Mouse (Mus musculus) thymus, adult 2 months (tissue): ENCODE measurements around the gene Lbx2. TPM values are rescaled to one million over a fixed set of nuclear protein-coding genes. Genes with fewer than 3 reads are reported as not detected.

Experiments
- DNase-seq: peaks from one replicate; pipeline ENCODE4 v3.0.0; 2021
- H3K27ac ChIP-seq: fragments of 200-500 bp; 2 replicates; pipeline ENCODE4 v1.5.1; 2012; ENCODE audit warnings: low read length, control low read depth; ENCODE audit not compliant: control insufficient read depth, insufficient read depth
- H3K27me3 ChIP-seq: fragments of 200-500 bp; 2 replicates; pipeline ENCODE4 v1.6.1; 2012; ENCODE audit warnings: mild to moderate bottlenecking, low read length, moderate library complexity, mixed read lengths; ENCODE audit not compliant: control insufficient read depth, insufficient read depth
- H3K36me3 ChIP-seq: fragments of 200-500 bp; 2 replicates; pipeline ENCODE4 v1.6.1; 2012; ENCODE audit warnings: mild to moderate bottlenecking, low read length, moderate library complexity; ENCODE audit not compliant: control insufficient read depth, insufficient read depth
- H3K4me1 ChIP-seq: fragments of 200-500 bp; replicated peaks from 2 replicates; pipeline ENCODE4 v1.6.1; 2012; ENCODE audit warnings: low read length; ENCODE audit not compliant: control insufficient read depth, insufficient read depth
- H3K4me3 ChIP-seq: fragments of 200-500 bp; 2 replicates; pipeline ENCODE4 v1.5.1; 2012; ENCODE audit warnings: mild to moderate bottlenecking, low read length, control low read depth, moderate library complexity; ENCODE audit not compliant: control insufficient read depth, insufficient read depth
- CTCF ChIP-seq: fragments of 200-500 bp; IDR thresholded peaks from 2 replicates; pipeline ENCODE4 v1.5.1; 2012; ENCODE audit warnings: mild to moderate bottlenecking, control low read depth, low read length, moderate library complexity, borderline replicate concordance; ENCODE audit not compliant: control insufficient read depth, poor library complexity, insufficient read depth; ENCODE audit errors: extremely low read depth
- POLR2A ChIP-seq: fragments of 200-500 bp; IDR thresholded peaks from 2 replicates; pipeline ENCODE4 v1.6.1; 2012; ENCODE audit warnings: mild to moderate bottlenecking, low read length, control low read depth, moderate library complexity; ENCODE audit not compliant: control insufficient read depth, poor library complexity, insufficient read depth; ENCODE audit errors: extremely low read depth
- WGBS: fragments of 180-500 bp; shearing (Covaris S2); methylation state at CpG from one replicate; pipeline ENCODE4 v1.1.7; 2018; 5-methylcytosine and 5-hydroxymethylcytosine counted together
- polyA plus RNA-seq: library from polyadenylated mRNA; depleted of rRNA; stranded (reverse); fragments of >200 nt; gene quantifications from 2 replicates; pipeline ENCODE4 v1.2.3, GENCODE M21; 2012

Gene Lbx2
- polyA plus RNA-seq, 1 experiment = 2.1 TPM

DNA sequence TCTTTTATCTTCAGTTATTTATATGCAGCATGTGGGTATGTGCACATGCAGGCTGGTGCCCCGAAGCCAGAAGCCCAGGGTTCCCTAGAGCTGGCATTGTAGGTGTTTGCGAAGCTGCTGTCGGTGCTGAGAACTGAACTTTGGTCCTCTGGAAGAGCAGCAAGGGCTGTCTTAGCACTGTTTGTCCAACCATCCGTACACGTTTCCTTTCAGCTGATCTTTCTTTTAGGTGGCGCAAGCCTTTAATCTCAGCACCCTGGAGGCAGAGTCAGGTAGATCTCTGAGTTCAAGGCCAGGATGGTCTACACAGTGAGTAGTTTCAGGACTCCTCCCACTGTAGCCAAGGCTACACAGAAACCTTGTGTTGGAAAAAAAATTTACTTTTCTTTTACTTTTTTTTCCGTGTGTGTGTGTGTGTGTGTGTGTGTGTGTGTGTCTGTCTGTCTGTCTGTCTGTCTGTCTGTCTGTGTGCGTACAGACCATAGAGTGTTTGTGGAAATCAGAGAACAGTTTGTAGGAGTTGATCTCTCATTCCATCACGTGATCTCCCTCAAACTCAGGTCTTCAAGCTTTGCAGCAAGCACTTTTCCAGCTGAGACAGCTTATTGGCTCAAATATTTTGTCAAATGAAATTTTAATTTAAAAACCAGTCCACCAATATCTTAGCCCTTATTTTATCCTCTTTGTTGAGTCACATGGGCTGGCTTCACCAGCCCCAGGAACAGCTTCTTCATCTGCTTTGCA lies 46.2 kb downstream of the Lbx2 start:
- Histone ChIP-seq H3K36me3 (no peaks in the 10 kb centered on the region), H3K27ac (no peak overlapping the region), H3K4me3 (no peak overlapping the region), H3K27me3 (peaks cover 5% of the 10 kb centered on the region), H3K4me1 (peaks cover 13% of the 10 kb centered on the region)
- TF ChIP-seq CTCF (no peak), POLR2A (no peak)
- DNase-seq = no peak
- WGBS = 91% methylated on average over 9 of the region's 9 CpGs

DNA sequence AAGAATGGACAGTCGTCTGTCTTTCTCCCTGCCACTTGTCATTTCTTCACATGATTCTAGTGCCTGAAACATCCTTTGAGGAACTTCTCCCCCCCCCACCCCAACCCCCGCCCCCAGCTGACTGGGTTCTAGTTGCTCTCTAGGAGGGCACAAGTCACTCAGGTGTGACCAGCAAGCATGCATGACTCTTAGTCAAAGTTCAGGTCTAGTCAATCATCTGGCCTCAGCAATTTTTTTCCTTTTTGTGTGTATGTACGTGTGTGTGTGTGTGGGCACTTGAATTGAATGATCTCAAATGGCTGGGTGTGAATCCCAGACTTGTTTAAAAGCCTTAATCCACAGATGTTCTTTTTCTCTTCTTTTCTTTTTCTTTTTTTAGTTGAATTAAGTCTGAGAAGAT lies 48.1 kb downstream of the Lbx2 start:
- WGBS = 75% methylated on average over 3 of the region's 3 CpGs
- H3K4me3 ChIP-seq = no peak overlapping the region
- H3K36me3 ChIP-seq = no peaks in the 10 kb centered on the region
- no peak for DNase-seq
- peaks cover 23% of the 10 kb centered on the region for H3K4me1 ChIP-seq
- no peak overlapping the region for H3K27ac ChIP-seq
- H3K27me3 ChIP-seq = peaks cover 5% of the 10 kb centered on the region
- no peak for TF ChIP-seq CTCF
- TF ChIP-seq POLR2A = no peak

DNA sequence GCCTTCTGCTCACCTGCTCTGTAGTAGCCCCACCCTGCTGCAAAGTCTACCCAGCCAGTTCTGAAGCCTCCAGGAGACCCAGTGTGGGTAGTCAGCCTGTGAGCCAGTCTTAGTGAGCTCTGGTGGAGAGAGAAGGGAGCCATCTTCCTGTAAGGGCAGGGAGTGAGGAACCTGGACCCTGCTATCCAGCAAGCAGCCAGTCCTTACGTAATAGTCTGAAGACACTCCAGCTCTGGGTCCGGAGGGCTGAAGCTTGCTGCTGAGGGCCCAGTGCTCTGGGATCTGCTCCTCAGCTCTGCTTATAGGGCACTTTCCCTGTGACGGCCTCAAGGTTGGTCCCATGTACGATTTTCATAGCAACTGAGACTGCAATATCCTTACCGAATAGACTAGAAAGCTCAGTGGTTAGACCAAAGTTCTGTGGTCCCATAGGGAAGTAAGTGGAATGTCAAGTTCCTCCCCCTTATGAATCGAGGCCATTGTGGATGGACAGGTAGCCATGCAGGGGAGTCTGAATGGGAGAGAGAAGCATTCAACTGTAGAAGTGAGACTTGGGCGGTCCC lies 48.9 kb downstream of the Lbx2 start, which contains the start of gene Rtkn:
Gene Rtkn, plus strand, starts transcription at position 513 of the 563 bp plus-strand sequence.
- H3K27me3 ChIP-seq = peaks cover 5% of the 10 kb centered on the region
- DNase-seq = no peak
- no peak within 1 kb of the TSS for H3K27ac ChIP-seq
- H3K4me1 ChIP-seq = peaks cover 23% of the 10 kb centered on the region
- H3K36me3 ChIP-seq = no peaks in the 10 kb centered on the region
- 88% methylated on average over 7 of the region's 7 CpGs for WGBS
- peak within 1 kb of the TSS; percentile 16; the same call in 1 of the 2 replicates for H3K4me3 ChIP-seq
- TF ChIP-seq CTCF = no peak
- TF ChIP-seq POLR2A = no peak

DNA sequence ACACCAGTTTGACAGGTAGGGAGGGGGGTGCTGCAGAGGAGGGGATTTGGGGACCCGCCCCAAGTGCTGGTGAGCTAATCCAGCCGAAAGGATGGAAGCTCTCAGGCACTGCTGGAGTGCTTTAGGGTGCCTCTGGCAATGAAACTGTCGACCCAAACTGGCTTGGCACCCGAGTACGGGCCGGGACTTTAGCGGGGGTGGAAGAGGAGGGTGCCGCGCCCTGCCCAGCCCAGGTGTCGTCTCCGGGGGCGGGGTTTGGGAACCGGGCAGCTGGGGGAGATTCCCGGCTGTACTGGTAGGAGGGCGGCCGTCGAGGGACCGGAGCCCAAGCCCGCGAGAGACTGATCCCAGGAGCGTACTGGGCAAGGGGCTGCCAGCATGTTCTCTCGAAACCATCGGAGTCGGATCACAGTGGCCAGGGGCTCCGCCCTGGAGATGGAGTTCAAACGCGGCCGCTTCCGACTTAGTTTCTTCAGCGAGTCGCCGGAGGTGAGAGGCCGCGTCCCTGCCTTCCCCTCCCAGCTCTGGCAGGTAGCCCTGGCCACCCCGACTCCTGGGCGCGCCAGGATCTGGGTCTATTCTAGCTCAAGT lies 49.5 kb downstream of the Lbx2 start:
- Histone ChIP-seq H3K27ac (no peak overlapping the region), H3K4me3 (peak overlapping the region; percentile 16; the same call in 1 of the 2 replicates), H3K36me3 (no peaks in the 10 kb centered on the region), H3K27me3 (peaks cover 5% of the 10 kb centered on the region), H3K4me1 (peaks cover 23% of the 10 kb centered on the region)
- 35% methylated on average over 37 of the region's 37 CpGs for WGBS
- no peak for DNase-seq
- TF ChIP-seq POLR2A (no peak), CTCF (no peak)

DNA sequence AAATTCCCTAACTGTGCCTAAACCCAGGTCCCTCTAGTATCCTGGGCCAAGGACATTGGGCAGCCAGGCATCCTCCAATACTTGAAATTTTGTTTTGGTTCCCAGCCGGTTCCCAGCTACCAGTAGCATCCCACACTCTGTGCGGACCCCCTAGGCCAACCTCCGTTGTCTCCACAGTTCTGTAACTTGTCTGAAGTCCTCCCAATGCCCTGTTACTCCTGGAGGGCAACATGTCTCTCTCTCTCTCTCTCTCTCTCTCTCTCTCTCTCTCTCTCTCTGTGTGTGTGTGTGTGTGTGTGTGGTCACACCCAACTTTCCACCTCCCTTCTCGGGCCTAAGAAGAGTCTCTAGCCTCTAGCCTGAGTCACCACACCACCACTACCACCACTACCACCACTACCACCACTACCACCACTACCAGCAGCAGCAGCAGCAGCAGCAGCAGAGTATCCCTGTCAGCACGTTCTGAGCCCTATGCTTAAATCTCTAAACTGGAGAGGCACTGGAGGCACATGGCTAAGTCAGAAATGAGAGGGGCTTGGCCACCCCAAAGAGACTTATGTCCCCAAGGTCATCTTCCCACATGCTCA lies 50.2 kb downstream of the Lbx2 start:
- Histone ChIP-seq H3K4me1 (peaks cover 23% of the 10 kb centered on the region), H3K27me3 (peaks cover 5% of the 10 kb centered on the region), H3K4me3 (0 out of 2 replicates have a peak overlapping the region, but pooled peaks have one; percentile 16), H3K36me3 (no peaks in the 10 kb centered on the region), H3K27ac (no peak overlapping the region)
- WGBS = 74% methylated on average over 5 of the region's 5 CpGs
- no peak for TF ChIP-seq CTCF
- TF ChIP-seq POLR2A = no peak
- DNase-seq = no peak

DNA sequence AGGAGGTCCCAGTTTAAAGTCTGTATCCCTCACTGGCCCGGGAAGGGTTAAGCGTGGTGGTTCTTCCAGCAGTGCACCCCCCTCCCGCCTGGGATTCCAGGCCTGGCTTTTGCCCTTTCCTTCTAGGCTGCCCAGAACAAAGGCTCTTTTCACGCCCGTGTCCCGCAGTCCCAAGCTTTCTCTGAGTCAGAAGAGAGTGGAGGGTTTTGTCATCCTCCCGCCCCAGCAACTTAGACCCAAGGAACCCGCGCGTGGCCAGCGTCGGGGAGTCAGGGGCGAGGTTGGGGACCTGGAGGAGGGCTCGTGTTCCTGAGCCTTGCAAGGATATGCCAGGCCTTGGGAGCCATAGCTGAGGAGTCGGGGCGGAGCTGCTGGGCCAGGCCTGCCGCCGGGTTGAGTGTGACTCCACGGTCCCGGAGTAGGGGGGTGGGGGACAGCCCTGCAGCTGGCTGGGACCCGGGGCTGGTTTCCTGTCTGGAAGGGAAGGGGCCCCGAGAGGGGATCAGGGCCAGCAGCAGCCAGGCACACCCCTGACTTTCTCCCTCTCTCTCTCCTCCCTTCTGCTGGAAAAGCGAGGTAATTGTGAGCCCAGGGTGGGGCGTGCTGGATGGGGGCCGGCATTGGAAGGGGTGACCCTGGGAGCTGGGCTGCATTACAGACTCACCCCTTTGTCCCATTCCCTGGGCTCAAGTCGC lies 50.9 kb downstream of the Lbx2 start:
- Histone ChIP-seq H3K4me1 (peaks cover 23% of the 10 kb centered on the region), H3K36me3 (no peaks in the 10 kb centered on the region), H3K27ac (no peak overlapping the region), H3K27me3 (peaks cover 5% of the 10 kb centered on the region), H3K4me3 (peak overlapping the region; percentile 41)
- peak; percentile 50 for DNase-seq
- TF ChIP-seq CTCF (no peak), POLR2A (no peak)
- WGBS = 11% methylated on average over 26 of the region's 26 CpGs
